15 mouse cellular contexts compared by ENCODE assay signal in genomic region chr14:46616030-46616429, GRCm38 (mm10).
"Had no signal": no experiment of that assay in that cellular context is flagged by ENCODE, and none has a peak within 500 bp of the region (broad histone marks: within the 10 kb centered on the region; RNA-seq: fewer than 3 reads in every experiment).

No protein-coding gene starts in this region.

- ATAC-seq: intestine, embryonic 16.5 days; midbrain, embryonic 15.5 days had no signal

- H3K4me2 ChIP-seq: kidney, embryonic 15.5 days; limb, embryonic 12.5 days; liver, embryonic 13.5 days; midbrain, embryonic 15.5 days; neural tube, embryonic 13.5 days; stomach, embryonic 15.5 days had no signal

- H3K27ac ChIP-seq: kidney, embryonic 15.5 days; left cerebral cortex, adult 2 months; limb, embryonic 12.5 days; liver, embryonic 13.5 days; midbrain, embryonic 10.5 days; midbrain, embryonic 15.5 days; neural tube, embryonic 13.5 days; stomach, embryonic 15.5 days had no signal

- H3K27me3 ChIP-seq: kidney, embryonic 15.5 days; liver, embryonic 13.5 days; midbrain, embryonic 15.5 days; neural tube, embryonic 13.5 days; stomach, embryonic 15.5 days had no signal

- H3K36me3 ChIP-seq: kidney, embryonic 15.5 days; limb, embryonic 12.5 days; liver, embryonic 13.5 days; midbrain, embryonic 10.5 days; midbrain, embryonic 15.5 days; neural tube, embryonic 13.5 days; stomach, embryonic 15.5 days had no signal

- H3K9ac ChIP-seq: kidney, embryonic 15.5 days; limb, embryonic 12.5 days; liver, embryonic 13.5 days; midbrain, embryonic 15.5 days; neural tube, embryonic 13.5 days; stomach, embryonic 15.5 days had no signal

- H3K4me1 ChIP-seq: kidney, embryonic 15.5 days; midbrain, embryonic 10.5 days; midbrain, embryonic 15.5 days; neural tube, embryonic 13.5 days; stomach, embryonic 15.5 days had no signal

- H3K9me3 ChIP-seq: kidney, embryonic 15.5 days; liver, embryonic 13.5 days; midbrain, embryonic 10.5 days; midbrain, embryonic 15.5 days; neural tube, embryonic 13.5 days; stomach, embryonic 15.5 days had no signal

- DNase-seq: kidney, adult 2 months; kidney, postnatal 14 days; liver, embryonic 13.5 days; lung, adult 18-20 months; lung, postnatal 4 days; retina, postnatal 1 day; thymus, postnatal 36 days had no signal

- H3K4me3 ChIP-seq: kidney, embryonic 15.5 days; left cerebral cortex, adult 2 months; limb, embryonic 12.5 days; liver, embryonic 13.5 days; midbrain, embryonic 10.5 days; midbrain, embryonic 15.5 days; neural tube, embryonic 13.5 days; stomach, embryonic 15.5 days had no signal
